Mouse (Mus musculus) embryonic stem cell, embryonic (primary cell): ENCODE results near the gene Grhl1.
"Not testable (repeated sequence)": the region's sequence is repeated elsewhere in the genome, so short reads cannot be mapped to it uniquely, and the experiment has no call there.

Source experiments
- CTCF ChIA-PET, 4 experiments: fragments of 300-600 bp in 2 of 4; fragments of 350-600 bp in 2 of 4; sonication (Branson Sonifier 250); formaldehyde crosslinking; loops; one replicate each; lab custom pipeline; 2022; ENCODE audit warnings: inconsistent platforms in 2 of 4; lab: Charles Lee
- POLR2A ChIA-PET, 4 experiments: fragments of 300-600 bp in 2 of 4; fragments of 350-600 bp in 2 of 4; sonication (Branson Sonifier 250); formaldehyde crosslinking; loops; one replicate each; lab custom pipeline; 2022; ENCODE audit warnings: antibody characterized with exemption in 4 of 4, inconsistent platforms in 1 of 4; lab: Charles Lee

The Grhl1 gene

GRCm38 (mm10) chr12:24619436-24619835 is 47.4 kb downstream of the Grhl1 start:
- CTCF ChIA-PET: interaction anchor here in 1 of 4 experiments (1.4 kb wide), 1 partner anchor 11 kb away, joined by 4 read pairs; no protein-coding TSS in a partner anchor

GRCm38 (mm10) chr12:24623486-24624251 is 51.6 kb downstream of the Grhl1 start:
- POLR2A ChIA-PET: interaction anchor here in 3 of 4 experiments (0.9 to 2.7 kb wide), 6 partner anchors 8 to 84 kb away, joined by 3 to 13 read pairs (median 4); partner anchors contain the start of genes Klf11 (in 2 of the 3), Grhl1 (in 1 of the 3) and Rrm2 (in 1 of the 3)
- CTCF ChIA-PET: interaction anchor here in 3 of 4 experiments (1.3 to 1.7 kb wide), 5 partner anchors 20 to 52 kb away, joined by 4 to 5 read pairs (median 5); no protein-coding TSS in a partner anchor

More at GRCm38 (mm10) chr12:24619436-24619835, 47.4 kb downstream of the Grhl1 start:
- POLR2A ChIA-PET: interaction anchor here in 1 of 4 experiments (1.1 kb wide), 1 partner anchor 152 kb away, joined by 3 read pairs; no protein-coding TSS in a partner anchor

DNA sequence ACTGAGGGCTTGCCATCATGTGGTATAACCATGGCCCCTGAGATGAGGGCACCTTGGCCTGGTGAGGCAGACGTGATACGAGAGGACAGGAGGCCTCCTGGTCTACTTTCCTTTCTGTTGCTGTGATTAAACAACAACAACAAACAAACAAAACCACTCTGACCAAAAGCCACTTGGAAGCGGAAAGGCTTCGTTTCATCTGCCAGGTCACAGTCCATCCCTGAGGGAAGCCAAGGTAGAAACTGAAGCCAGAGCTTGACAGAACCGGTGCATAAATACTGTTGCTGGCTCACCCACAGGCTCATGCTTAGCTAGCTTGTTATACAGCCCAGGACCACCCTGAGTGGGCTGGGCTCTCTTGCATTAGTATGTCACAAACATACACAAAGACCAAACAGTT is 54.3 kb downstream of the Grhl1 start:
- POLR2A ChIA-PET: interaction anchor here in 1 of 4 experiments (1.7 kb wide), 2 partner anchors 8 to 25 kb away, joined by 4 to 5 read pairs; no protein-coding TSS in a partner anchor
- CTCF ChIA-PET: no interaction called here

DNA sequence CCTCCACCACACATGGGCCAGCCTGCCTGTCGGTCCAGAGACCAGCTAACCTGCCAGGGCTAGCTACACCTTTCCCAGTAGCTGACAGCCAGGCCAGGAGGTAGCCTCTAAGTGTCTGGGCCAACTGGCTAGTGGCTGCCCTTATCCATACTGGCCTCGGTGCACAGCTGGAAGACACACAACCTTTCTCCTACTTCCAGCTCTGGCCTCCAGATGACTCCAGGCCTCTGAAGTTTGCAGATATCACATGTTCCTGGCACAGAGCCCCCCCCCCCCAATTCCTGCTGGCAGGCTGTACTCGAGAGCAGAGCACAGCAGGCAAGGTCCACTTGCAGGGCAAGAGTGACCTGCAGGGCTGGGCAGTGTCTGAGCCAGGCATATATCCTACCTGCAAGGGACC is 55.1 kb downstream of the Grhl1 start:
- CTCF ChIA-PET: interaction anchor here in 3 of 4 experiments (0.6 to 0.7 kb wide), 4 partner anchors 9 to 1862 kb away, joined by 3 to 16 read pairs (median 4); no protein-coding TSS in a partner anchor
- POLR2A ChIA-PET: interaction anchor here in 3 of 4 experiments (0.6 to 2.1 kb wide), 5 partner anchors 10 to 81 kb away, joined by 3 to 18 read pairs (median 3); partner anchors contain the start of gene Rrm2 (in 1 of the 3)

- CTCF ChIA-PET: interaction anchor here (0.8 to 1.4 kb wide), 10 partner anchors 11 to 67 kb away, joined by 3 to 12 read pairs (median 4); no protein-coding TSS in a partner anchor
- POLR2A ChIA-PET: interaction anchor here (0.6 to 1.8 kb wide), 14 partner anchors 11 to 390 kb away, joined by 3 to 8 read pairs (median 4); partner anchors contain the start of gene Klf11 (in 1 of the 4)
Measured at GRCm38 (mm10) chr12:24630220-24630619, 58.1 kb downstream of the Grhl1 start.

DNA sequence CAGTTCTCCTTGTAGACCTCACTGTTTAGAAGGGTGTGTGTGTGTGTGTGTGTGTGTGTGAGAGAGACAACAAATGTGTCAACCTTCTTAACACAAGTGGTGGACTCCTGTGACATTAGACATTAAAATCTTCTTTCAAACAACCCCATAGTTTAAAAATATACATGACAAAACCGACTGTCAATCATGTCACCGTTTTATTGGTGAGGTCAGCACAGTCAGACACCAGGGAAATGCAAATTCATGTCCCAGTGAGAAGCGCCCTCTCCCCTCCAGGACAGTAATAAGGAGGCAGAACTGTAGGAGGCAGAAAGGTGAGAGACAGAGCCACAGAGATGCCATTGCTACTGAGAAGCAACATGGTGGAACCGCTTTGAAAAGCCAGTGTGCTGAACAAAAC is 60.3 kb downstream of the Grhl1 start:
- ChIA-PET CTCF (no interaction called here), POLR2A (no interaction called here)

- ChIA-PET POLR2A (interaction anchor here (0.6 to 4.1 kb wide), 16 partner anchors 8 to 330 kb away, joined by 3 to 41 read pairs (median 4); partner anchors contain the start of genes Klf11 (in 2 of the 4) and Rrm2 (in 1 of the 4)), CTCF (interaction anchor here in 3 of 4 experiments (0.6 to 2.1 kb wide), 11 partner anchors 8 to 458 kb away, joined by 3 to 14 read pairs (median 3); partner anchors contain the start of gene Grhl1 (in 1 of the 3))
Measured at GRCm38 (mm10) chr12:24633753-24634191, 61.7 kb downstream of the Grhl1 start.

DNA sequence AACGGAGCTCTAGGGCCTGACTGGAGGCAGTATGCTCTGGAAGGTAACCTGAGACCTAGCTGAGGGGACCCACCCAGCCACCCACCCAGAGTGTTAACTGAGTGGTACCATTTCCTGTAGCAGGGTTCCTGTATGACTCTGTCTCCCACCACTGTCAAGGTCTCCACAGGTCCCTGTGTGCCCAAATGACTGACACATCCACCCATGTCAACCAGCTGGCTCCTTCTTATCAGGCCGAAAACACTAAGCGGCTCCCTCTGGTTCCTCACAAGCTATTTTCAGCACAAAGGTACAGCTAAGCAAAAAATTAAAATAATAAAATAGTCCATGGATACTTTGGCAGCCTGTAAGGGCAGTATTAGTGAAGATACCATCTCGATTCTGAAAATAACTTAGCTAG is 62.1 kb downstream of the Grhl1 start:
- POLR2A ChIA-PET: interaction anchor here (0.6 to 4.1 kb wide), 17 partner anchors 8 to 329 kb away, joined by 3 to 41 read pairs (median 4); partner anchors contain the start of genes Klf11 (in 2 of the 4) and Rrm2 (in 1 of the 4)
- CTCF ChIA-PET: interaction anchor here in 3 of 4 experiments (0.6 to 2.1 kb wide), 11 partner anchors 8 to 457 kb away, joined by 3 to 14 read pairs (median 3); partner anchors contain the start of gene Grhl1 (in 1 of the 3)

DNA sequence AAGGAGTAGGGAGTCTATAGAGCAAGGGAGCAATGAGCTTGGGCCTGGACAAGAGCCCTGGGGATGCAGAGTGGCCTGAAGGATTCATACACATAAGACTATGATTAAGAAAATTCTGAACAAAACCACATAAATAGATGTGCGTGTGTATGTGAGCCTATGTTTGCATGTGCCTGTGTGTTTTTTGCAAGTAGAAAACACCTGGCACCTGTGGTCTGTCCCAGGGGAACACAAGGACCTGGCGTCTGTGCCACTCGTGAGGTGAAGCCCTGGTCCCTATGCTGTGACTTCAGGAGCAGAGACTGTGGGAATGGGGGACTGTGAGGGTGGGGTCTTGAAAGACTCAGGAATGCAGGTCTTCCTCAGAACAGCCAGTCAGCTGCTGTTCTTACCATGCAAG is 62.6 kb downstream of the Grhl1 start:
- ChIA-PET POLR2A (interaction anchor here in 3 of 4 experiments (0.8 to 4.1 kb wide), 16 partner anchors 7 to 74 kb away, joined by 3 to 41 read pairs (median 4); partner anchors contain the start of genes Klf11 (in 2 of the 3) and Rrm2 (in 1 of the 3)), CTCF (interaction anchor here in 2 of 4 experiments (0.7 to 2.1 kb wide), 8 partner anchors 8 to 70 kb away, joined by 3 to 6 read pairs (median 3); partner anchors contain the start of gene Grhl1 (in 1 of the 2))

- CTCF ChIA-PET: not testable (repeated sequence)
Measured at GRCm38 (mm10) chr12:24638787-24639186, 66.7 kb downstream of the Grhl1 start.

GRCm38 (mm10) chr12:24642370-24642802 is 70.3 kb downstream of the Grhl1 start:
- CTCF ChIA-PET: interaction anchor here (0.6 to 1.9 kb wide), 7 partner anchors 8 to 55 kb away, joined by 3 to 7 read pairs (median 3); no protein-coding TSS in a partner anchor

More at GRCm38 (mm10) chr12:24638787-24639186, 66.7 kb downstream of the Grhl1 start:
- POLR2A ChIA-PET: interaction anchor here in 1 of 4 experiments (1.5 to 1.6 kb wide), 2 partner anchors 11 to 13 kb away, joined by 4 to 6 read pairs; no protein-coding TSS in a partner anchor

DNA sequence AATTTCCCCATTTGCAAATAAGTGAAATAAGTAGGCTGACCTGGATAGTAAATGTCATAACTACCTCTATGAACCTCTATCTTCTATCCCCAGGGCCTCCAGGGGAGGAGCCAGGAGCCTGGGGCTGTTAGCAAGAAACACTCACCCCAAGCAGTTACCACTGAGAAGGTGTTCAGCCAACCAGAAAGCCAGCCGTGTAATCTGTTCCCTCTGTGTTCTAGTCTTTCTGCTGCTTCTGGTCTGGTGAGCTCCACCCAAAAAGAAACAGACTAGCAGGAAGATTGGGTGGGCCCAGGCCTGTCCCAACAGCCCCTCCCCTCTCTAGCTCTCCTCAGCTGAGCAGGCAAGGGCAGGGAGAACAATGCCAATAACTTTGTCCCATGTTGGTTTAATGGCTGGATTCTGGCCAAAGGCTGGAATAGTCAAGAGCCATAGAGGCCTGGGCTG is 72.1 kb downstream of the Grhl1 start:
- CTCF ChIA-PET: interaction anchor here in 1 of 4 experiments (1.0 kb wide), 1 partner anchor 14 kb away, joined by 6 read pairs; no protein-coding TSS in a partner anchor
- POLR2A ChIA-PET: interaction anchor here in 2 of 4 experiments (0.8 to 2.4 kb wide), 7 partner anchors 9 to 62 kb away, joined by 3 to 9 read pairs (median 3); no protein-coding TSS in a partner anchor

More at GRCm38 (mm10) chr12:24642370-24642802, 70.3 kb downstream of the Grhl1 start:
- POLR2A ChIA-PET: interaction anchor here in 3 of 4 experiments (1.0 to 2.6 kb wide), 9 partner anchors 8 to 70 kb away, joined by 3 to 19 read pairs (median 4); partner anchors contain the start of genes Klf11 (in 2 of the 3) and Grhl1 (in 1 of the 3)

GRCm38 (mm10) chr12:24645901-24646300 is 73.8 kb downstream of the Grhl1 start:
- POLR2A ChIA-PET: interaction anchor here in 3 of 4 experiments (0.6 to 2.4 kb wide), 7 partner anchors 10 to 105 kb away, joined by 3 to 9 read pairs (median 3); no protein-coding TSS in a partner anchor
- CTCF ChIA-PET: interaction anchor here in 2 of 4 experiments (0.6 to 1.1 kb wide), 2 partner anchors 29 to 42 kb away, joined by 3 read pairs; no protein-coding TSS in a partner anchor

DNA sequence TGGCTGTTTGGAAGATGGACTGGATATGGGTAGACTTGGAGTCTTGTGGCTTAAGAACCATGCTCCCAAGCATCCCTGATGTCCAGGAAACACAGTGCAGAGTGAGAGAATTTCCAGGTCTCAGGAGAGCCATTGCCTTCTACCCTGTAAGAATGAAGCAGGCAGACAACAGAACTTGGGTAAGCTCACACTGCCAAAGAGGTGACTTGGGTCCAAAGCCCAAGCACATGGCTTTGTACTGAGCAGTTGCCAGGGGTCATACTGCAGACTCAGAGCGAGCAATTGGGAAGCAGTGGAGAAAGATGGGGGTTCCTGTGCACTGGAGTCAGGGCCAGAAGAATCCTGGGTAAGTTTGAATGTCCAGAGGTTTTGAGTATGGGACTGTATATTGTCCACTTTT is 76.0 kb downstream of the Grhl1 start:
- POLR2A ChIA-PET: interaction anchor here in 1 of 4 experiments (2.6 kb wide), 1 partner anchor 14 kb away, joined by 8 read pairs; no protein-coding TSS in a partner anchor
- CTCF ChIA-PET: interaction anchor here in 1 of 4 experiments (0.6 kb wide), 1 partner anchor 17 kb away, joined by 4 read pairs; no protein-coding TSS in a partner anchor

DNA sequence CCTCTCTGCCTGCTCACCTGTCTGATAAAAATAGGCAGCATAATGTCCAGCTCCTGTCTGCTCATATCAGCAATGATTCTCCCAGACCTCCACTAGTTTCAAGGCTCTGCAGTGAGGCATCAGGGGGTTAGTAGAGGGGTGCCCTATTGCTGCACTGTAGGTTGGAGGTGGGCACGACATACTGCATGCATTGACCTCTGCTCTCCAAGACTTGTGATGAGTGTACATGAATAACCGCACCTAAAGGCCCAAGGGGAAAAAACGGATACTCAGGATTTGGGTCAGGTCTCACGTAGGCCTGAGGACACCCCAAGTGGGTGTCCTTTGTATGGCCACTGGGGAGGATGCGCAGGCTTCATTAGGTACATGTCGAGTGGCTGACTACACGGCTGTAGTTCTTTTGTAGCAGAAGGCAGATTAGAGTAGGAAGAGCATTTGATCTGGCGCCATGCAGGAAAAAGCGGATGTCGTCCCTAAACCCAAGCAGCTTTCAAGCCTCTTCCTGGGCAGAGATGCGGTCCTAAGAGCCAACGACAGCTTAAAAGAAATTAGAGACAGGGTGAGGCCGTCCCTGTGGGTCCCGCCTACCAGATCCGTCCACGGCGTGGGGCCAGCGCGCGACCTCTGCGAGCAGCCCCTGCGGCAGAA is 78.5 kb downstream of the Grhl1 start:
- POLR2A ChIA-PET: interaction anchor here in 3 of 4 experiments (0.7 to 5.1 kb wide), 22 partner anchors 8 to 344 kb away, joined by 3 to 65 read pairs (median 4); partner anchors contain the start of genes Rrm2 (in 2 of the 3), Kidins220 (in 1 of the 3) and Mboat2 (in 1 of the 3)
- CTCF ChIA-PET: interaction anchor here in 2 of 4 experiments (1.0 to 3.0 kb wide), 3 partner anchors 25 to 47 kb away, joined by 3 to 9 read pairs (median 5); no protein-coding TSS in a partner anchor

GRCm38 (mm10) chr12:24651063-24651557 is 79.0 kb downstream of the Grhl1 start, which contains the start of gene Klf11:
Klf11 (plus strand) TSS chr12:24651274.
- CTCF ChIA-PET: interaction anchor here in 3 of 4 experiments (0.6 to 3.0 kb wide), 7 partner anchors 15 to 50 kb away, joined by 3 to 9 read pairs (median 5); no protein-coding TSS in a partner anchor

More at GRCm38 (mm10) chr12:24651063-24651557, 79.0 kb downstream of the Grhl1 start, which contains the start of gene Klf11:
- POLR2A ChIA-PET: interaction anchor here in 3 of 4 experiments (0.7 to 5.1 kb wide), 64 partner anchors 9 to 446 kb away, joined by 3 to 65 read pairs (median 4); partner anchors contain the start of genes Rrm2 (in 3 of the 3), Grhl1 (in 2 of the 3), Mboat2 (in 2 of the 3) and Cys1 (in 1 of the 3)
